Mouse (Mus musculus): ENCODE measurements at regions not wholly inside any gene's neighbourhood (a gene's known extent, or its start where the extent isn't known, plus 50 kb on each side); places are given as distances from the start of the nearest gene placed in this dataset.

- TF ChIP-seq POLR2A (IDR thresholded peaks at IDR 0.05; ENCODE audit: borderline replicate concordance, extremely low read depth, low read depth, low read length) (no peak), CTCF (IDR thresholded peaks at IDR 0.05; ENCODE audit: insufficient read depth, low read length) (no peak)
Observed at GRCm38 (mm10) chr10:66953976-66954505, 141.9 kb upstream of the Jmjd1c start.

Measured in lung, adult 2 months (tissue).